Mouse (Mus musculus) heart, adult 9 months (tissue): ENCODE data around the gene Lmo4.

ENCODE experiments used
- DNase-seq, 2 experiments: peaks; one replicate each; pipeline ENCODE4 v3.0.0; 2022; ENCODE audit warnings: low spot score in 2 of 2

Lmo4 gene

DNA sequence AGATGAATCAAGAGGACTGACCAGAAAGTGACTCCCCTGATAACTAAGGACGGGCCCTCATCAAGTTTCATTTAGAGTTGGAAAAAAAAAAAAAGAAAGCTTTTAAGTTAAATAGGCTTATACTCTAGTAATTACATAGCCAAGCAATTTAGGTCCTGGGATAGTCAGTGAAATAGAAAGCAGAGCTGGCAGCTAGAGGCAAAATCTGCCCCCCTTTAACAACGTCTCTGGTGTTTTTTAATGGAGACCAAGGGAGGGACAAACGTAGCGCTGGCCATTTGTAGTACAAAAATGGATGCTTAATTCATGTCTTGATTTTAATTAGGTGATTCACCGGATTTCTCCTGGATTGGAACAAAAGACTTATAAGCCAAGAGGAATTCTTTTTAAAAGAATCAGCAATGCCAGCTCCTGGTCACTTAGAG is 1.0 kb downstream of the Lmo4 start:
- DNase-seq: peak; percentile 14 to 18

- DNase-seq: peak; percentile 22 to 25
Observed at GRCm38 (mm10) chr3:144203259-144203987, 1.6 kb downstream of the Lmo4 start.

DNA sequence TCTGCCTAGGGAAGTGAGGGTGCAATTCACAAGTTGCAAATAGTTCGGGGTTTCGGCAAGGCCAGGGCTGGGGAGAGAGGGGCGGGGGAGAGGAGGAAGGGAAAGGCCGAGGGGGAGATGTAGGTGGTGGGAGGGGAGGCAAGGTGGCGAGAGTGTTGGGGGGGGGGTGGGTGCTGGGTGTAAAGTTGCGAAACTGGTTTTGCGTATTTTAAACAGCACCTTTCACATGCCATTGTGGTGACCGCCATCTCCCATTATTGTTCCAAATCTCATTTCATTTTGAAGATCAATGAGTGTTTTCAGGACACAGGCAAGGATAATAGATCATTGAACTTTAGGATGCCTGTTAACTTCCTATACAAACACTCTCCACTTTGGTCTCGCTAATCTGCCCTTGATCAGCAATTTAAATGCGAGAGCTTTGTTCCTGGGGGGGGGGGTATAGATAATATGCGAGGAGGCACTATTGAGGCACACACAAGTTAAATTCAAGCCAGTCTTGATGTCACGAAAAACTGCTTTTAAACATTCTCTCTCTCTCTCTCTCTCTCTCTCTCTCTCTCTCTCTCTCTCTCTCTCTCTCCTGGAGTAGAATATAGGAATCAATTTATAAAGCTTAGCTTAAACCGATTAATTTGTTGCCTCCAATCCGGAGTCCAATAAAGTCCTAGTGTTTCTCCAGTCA is 2.3 kb downstream of the Lmo4 start:
- no peak for DNase-seq

GRCm38 (mm10) chr3:144201794-144202573 is 3.0 kb downstream of the Lmo4 start:
- DNase-seq: peak; percentile 81 to 85

- DNase-seq: no peak
Observed at GRCm38 (mm10) chr3:144185327-144186152, 19.5 kb downstream of the Lmo4 start.

GRCm38 (mm10) chr3:144184918-144185317 is 20.1 kb downstream of the Lmo4 start:
- DNase-seq: no peak

GRCm38 (mm10) chr3:144182229-144182628 is 22.8 kb downstream of the Lmo4 start:
- DNase-seq: no peak

DNA sequence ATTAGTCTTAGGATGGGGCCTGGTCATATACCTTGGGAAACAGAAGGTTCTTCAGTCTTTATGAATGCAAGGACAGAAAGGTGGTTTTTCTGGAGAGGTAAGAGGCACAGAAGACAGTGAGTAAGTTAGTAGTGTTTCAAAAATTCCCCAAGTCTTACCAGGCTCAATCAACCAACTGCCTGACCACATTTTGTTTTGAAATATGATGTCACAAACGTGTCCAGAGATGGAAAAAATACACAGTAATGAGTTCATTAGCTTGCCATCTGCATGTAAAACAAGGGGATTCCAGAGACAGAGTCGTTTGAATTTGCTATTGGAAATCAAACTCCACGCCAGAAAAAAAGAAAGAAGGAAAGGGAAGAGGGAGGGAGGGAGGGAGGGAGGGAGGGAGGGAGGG is 26.1 kb downstream of the Lmo4 start:
- no peak for DNase-seq

DNA sequence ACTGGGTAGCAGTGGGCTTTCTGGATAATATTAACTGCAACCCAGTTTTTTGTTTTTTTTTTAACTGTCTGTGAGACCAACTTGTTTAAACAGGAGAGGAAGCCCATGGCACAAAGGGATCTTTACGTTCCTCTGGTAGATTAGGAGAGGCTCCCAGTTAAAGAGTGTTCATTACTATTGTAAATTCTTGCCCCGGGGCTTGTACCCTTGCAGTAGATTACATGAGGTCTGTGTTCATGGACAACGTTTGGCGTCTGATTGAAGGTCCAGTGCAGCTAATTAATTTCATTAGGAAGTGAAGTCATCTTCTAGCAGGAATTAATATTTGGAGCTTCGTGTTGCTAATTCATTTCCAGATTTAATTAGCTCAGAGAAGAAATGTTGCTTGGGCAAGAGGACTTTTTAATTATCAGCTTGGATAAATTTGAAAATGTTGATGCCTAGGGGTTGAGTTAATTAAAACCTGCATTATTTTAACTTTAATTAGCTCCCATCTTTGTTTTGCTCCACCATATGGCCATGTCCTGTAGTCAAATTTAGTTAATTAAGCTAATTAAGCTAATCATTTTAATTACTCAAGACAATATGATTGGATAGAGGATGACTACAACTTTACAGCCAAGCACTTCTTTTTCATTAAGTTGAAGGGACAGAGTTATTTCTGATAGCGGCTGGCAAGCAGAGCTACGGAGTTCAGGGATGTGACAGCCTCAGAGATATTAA is 31.0 kb downstream of the Lmo4 start:
- DNase-seq: no peak

DNA sequence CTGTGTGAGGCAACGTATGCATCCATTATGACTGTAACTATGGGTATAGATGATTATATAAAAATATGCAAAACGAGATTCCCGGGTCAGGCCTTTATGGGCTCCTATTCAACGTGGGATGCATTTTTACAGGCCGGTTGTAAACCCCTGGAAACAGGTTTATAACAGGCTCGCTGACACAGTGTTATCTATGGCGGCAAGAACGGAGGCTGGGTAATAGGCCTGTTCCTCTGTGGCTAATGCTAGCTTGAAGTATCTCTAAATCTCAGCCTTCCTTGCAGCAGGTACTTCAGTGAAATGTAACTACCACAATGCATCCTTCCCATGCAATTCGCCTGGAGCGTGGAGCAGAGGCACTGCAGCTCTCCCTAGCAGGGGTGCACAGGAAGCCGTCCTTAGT is 31.9 kb downstream of the Lmo4 start:
- DNase-seq: no peak

GRCm38 (mm10) chr3:144171749-144172148 is 33.3 kb downstream of the Lmo4 start:
- DNase-seq: no peak

DNA sequence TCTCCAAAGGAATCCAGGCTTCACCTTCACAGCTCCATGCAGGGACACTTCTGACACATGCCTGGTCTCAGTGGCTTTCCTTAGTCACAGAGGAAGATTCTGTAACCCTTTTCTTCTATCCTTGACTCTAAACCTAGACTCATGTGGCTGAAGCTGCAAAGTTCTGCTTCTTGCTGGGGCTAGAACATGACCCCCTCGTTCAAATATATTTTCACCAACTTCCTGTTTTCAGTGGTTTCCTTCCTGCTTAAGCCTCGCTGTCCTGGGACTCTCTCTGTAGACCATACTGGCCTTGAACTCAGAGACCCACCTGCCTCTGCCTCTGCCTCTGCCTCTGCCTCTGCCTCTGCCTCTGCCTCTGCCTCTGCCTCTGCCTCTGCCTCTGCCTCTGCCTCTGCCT is 34.5 kb downstream of the Lmo4 start:
- DNase-seq: no peak

DNA sequence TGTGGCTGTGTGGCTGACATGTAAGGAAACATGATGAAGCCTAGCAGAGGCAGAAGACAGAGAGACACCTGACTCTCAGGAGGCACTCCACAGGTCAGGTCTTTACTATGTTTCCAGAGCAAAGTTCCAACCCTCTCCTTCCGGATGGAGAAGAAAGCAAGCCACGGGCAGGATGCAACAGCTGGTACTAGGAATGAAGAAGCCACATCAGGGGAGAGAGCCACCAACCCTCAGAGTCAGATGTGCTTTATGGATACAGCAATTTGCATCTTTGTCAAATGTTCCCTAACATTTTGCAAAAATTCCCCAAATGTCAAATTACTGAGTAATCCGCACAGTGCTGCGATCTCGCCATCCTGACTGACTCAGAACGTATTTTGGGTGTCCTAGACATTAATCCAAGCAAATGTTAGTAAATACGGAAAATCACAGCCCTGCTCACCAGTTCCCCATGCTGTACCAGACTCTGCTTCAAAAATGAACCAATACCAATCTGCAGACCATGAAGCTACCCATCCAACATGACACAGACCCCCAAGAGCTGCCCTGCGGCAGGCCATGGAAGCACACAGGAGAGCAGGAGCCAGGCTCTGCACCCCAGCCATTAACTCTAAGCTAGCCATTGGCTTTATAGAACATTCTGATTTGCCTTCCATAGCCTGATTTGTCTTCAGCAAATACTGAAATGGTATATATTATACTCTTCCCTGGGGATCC is 38.4 kb downstream of the Lmo4 start:
- DNase-seq: no peak

DNA sequence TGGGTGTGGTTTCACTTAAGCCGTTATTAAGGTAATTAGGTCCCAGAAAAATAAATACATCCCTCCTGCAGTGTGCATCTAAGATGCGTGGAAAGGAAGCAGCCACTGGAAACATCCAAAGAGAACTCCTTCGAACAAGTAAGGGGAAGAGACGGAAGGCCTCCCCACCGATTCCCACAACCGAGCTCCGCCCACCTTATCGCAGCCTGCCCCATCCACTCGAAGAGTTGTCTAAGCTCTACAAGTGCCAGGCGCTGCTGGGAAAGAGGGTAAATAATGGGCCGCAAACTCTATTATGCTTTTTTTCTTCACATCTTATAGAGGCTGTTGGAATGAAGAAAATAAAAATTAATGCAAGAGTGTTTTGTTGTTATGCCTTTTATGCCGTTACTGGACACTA is 39.6 kb downstream of the Lmo4 start:
- no peak for DNase-seq

DNA sequence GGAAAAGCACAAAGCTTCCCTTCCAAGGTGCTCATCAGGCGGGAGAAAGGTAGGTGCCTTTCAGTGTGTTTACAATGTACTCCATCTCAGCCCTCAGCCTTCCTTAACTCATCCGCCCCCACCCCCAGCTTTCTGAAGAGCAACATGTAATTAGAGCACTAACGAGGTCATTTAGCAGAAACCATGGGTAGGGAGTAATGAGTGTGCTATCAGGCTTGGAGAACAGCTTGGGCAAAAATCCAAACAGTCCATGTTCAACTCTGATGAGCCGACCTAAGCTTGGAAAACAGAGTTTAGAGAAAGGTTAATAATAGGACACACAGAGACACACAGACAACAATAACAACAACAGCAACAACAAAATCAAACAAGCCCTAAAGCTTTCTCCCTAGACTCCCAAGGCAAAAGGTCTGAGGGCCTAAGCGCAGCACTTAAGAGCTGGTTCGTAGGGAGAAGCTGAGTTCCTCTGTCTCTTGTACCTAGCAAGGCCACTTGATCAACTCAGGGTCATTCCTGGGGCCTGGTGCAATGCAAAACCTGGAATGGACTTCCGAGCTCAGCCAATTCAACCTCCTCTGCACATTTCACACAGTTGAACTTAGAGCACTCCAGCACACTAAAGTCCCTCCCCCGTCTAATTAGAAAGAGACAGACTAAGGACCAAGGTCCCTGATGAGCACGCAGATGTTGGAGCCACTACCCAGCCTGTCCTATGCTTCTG is 40.2 kb downstream of the Lmo4 start:
- no peak for DNase-seq

GRCm38 (mm10) chr3:144163718-144164117 is 41.3 kb downstream of the Lmo4 start:
- DNase-seq: no peak

- DNase-seq: no peak
Observed at GRCm38 (mm10) chr3:144162156-144162555, 42.9 kb downstream of the Lmo4 start.

GRCm38 (mm10) chr3:144161261-144161660 is 43.8 kb downstream of the Lmo4 start:
- DNase-seq: peak; percentile 16 to 47

- DNase-seq: no peak
Observed at GRCm38 (mm10) chr3:144155746-144156145, 49.3 kb downstream of the Lmo4 start.

DNA sequence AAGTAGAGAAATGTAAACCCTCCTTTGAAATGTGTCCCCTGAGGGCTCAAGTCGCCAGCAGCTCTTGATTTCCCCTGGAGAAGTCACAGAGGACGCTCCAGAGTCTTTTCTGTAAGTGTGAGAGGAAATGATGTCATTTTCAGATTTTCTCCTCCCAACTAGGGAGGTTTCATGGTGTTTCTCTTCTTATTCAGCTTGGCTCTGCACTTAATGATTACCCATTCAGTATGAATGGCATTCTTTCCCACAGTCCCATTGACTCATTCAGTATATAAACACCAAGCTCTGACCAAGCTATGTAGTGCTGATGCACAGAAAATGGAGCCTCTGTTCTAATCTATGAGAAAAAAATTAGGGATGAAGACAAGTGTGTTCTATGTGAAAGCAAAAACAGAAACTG is 51.6 kb downstream of the Lmo4 start:
- DNase-seq: no peak
